Mouse (Mus musculus): ENCODE measurements around the gene Mfsd2a. TPM values are rescaled to one million over a fixed set of nuclear protein-coding genes. Genes with fewer than 3 reads are reported as not detected.
A peak's percentile ranks its signal among the peaks of the same experiment; 100 is the strongest.

Gene Mfsd2a
- polyA plus RNA-seq, 1 experiment from 2014 or later: 16.0 TPM

DNA sequence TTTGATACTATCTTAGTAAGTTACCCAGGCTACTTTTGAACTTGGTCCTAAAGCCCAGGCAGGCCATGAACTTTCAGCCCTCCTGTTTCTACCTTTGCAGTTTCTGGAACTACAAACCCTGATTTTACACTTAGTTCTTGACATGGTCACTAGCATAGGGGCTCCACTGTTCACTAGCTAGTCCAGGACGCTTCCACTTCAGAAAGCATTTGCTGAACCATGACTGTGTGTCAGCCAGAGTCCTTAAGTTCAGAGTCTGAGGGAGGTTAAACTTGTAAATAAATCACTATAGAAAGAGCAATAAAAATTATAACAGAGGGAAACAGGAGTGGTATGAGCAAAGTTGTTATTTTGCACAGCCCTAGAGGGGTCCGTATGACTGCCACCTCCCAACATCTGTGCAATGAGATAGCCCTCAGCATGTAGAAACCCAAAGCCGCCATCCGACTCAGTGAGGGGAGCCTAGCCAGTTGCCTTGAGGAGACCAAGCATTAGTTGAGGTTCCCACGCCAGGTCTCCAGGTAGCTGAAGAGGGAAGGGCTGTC, 14.1 kb upstream of the Mfsd2a start:
- Histone ChIP-seq H3K27me3 (no peaks in the 10 kb centered on the region), H3K4me2 (no peak overlapping the region), H3K27ac (no peak overlapping the region), H3K4me3 (no peak overlapping the region), H3K36me3 (no peaks in the 10 kb centered on the region), H3K9me3 (no peaks in the 10 kb centered on the region), H3K9ac (no peak overlapping the region), H3K4me1 (no peaks in the 10 kb centered on the region)
- no peak for ATAC-seq (ENCODE audit: insufficient number of reproducible peaks, low FRiP score, low TSS enrichment, low read depth)
- WGBS: 69% methylated on average over 5 of the region's 5 CpGs

DNA sequence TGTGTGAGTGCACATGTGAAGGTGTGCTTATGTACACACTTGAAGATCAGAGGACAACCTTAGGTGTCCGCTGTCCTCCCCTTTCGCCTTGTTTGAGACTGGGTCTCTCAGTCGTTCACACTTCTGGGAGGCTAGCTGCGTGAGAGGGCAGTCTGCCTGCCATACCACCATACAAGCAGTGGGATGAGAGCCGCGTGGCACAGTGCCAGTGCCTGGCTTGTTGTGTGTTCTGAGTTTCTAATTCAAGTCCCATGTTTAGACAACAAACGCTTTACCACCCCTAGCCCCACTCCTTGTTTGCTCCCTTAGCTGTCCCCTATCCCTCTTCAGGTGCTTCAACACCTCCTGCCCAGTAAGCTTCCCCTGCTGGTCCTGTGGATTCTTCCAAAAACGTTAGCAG, 11.1 kb upstream of the Mfsd2a start:
- no peak overlapping the region for H3K27ac ChIP-seq
- H3K36me3 ChIP-seq: no peaks in the 10 kb centered on the region
- no peaks in the 10 kb centered on the region for H3K27me3 ChIP-seq
- H3K9ac ChIP-seq: no peak overlapping the region
- no peaks in the 10 kb centered on the region for H3K9me3 ChIP-seq
- H3K4me3 ChIP-seq: no peak overlapping the region
- no peak overlapping the region for H3K4me2 ChIP-seq
- no peak for ATAC-seq (ENCODE audit: insufficient number of reproducible peaks, low FRiP score, low TSS enrichment, low read depth)
- WGBS: 67% methylated on average over 8 of the region's 8 CpGs
- no peaks in the 10 kb centered on the region for H3K4me1 ChIP-seq

DNA sequence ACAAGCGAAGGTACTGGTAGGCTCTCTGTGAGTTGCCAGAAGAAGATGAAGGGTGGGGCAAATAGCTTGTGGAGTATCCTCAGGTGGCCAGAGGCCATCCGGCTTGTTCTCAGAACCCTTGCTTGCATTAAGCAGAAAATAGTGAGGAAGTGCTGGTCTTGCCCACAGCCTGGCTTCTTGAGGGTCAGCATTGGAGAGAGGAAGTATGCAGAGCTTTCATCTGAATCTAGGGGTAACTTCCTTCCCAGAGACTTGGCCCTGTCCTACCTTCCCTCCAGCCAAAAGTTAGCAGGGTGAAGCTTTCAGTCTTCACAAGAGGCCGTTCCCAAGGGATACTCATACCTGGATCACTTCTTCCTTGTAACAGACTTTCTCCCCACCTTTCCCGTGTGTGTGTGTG, 10.7 kb upstream of the Mfsd2a start:
- no peak overlapping the region for H3K4me3 ChIP-seq
- no peak overlapping the region for H3K9ac ChIP-seq
- WGBS: 76% methylated on average over 4 of the region's 4 CpGs
- H3K9me3 ChIP-seq: no peaks in the 10 kb centered on the region
- ATAC-seq (ENCODE audit: insufficient number of reproducible peaks, low FRiP score, low TSS enrichment, low read depth): no peak
- no peaks in the 10 kb centered on the region for H3K36me3 ChIP-seq
- H3K4me1 ChIP-seq: no peaks in the 10 kb centered on the region
- H3K27me3 ChIP-seq: no peaks in the 10 kb centered on the region
- no peak overlapping the region for H3K4me2 ChIP-seq
- no peak overlapping the region for H3K27ac ChIP-seq

DNA sequence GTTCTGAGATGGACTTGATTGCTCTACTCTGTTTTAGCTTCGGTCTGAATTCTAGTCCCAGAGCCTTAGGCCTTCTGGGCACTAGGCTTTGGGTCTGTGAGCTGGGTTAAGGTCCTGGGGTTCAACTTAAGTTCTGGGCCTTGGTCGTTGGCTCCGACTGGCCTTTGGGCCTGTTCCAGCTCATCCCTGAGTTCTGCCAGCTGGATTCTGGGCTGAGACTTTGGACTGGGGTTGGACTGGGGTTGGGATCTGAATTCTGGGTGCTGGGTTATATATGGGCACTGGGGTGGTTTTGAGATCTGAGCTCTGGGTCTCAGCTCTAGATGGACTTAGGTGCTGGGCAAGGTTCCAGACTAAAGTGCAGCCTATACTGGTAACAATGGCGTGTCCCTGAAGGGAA, 10.2 kb upstream of the Mfsd2a start:
- Histone ChIP-seq H3K27ac (no peak overlapping the region; the same call in 1 of the 2 replicates), H3K27me3 (no peaks in the 10 kb centered on the region), H3K36me3 (no peaks in the 10 kb centered on the region), H3K4me2 (no peak overlapping the region), H3K4me3 (no peak overlapping the region), H3K4me1 (no peaks in the 10 kb centered on the region), H3K9me3 (no peaks in the 10 kb centered on the region), H3K9ac (no peak overlapping the region)
- no peak for ATAC-seq (ENCODE audit: insufficient number of reproducible peaks, low FRiP score, low TSS enrichment, low read depth)
- WGBS: 75% methylated on average over 4 of the region's 4 CpGs

DNA sequence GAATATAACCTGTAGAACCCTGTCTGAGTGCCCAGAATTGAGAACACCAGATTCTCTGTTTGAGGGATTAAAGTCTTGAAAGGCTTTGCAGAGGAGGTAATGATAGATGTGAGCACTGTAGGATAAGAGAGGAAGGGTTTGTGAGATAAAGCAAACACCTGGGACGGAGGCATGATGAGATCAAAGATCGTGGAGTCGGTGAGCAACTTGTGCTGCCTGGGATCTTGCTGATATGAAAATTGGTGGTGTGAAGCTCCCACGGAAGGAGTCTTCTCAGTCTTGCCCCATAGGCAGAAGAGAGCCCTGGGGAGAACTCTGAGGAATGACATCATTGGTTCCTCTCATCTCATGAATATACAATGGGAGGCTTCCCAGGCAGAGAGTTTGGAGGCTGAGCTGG, 7.1 kb upstream of the Mfsd2a start:
- ATAC-seq (ENCODE audit: insufficient number of reproducible peaks, low FRiP score, low TSS enrichment, low read depth): no peak
- no peak overlapping the region for H3K4me3 ChIP-seq
- H3K4me2 ChIP-seq: no peak overlapping the region
- H3K9ac ChIP-seq: no peak overlapping the region
- no peaks in the 10 kb centered on the region for H3K36me3 ChIP-seq
- 70% methylated on average over 4 of the region's 4 CpGs for WGBS
- H3K27me3 ChIP-seq: no peaks in the 10 kb centered on the region
- no peak overlapping the region for H3K27ac ChIP-seq
- no peaks in the 10 kb centered on the region for H3K9me3 ChIP-seq
- H3K4me1 ChIP-seq: no peaks in the 10 kb centered on the region

DNA sequence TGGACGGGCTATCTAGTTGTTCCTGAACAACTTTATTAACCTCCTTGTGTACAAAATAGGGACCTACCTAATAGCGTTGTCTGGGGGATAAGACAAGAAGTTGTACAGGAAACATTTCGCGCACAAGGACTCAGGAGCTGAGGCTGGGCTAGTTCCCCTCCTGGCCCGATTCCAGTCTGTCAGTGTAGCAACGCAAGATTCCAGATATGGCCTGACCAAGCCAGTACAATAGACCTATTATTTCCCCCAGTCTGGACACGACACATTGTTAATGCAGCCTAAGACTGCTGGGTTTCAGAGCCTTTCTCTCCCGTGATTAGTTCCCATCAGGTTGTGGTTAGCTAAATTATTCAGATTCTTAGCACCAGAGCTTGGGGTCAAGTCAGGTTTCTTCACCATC, 1.8 kb upstream of the Mfsd2a start:
- no peaks in the 10 kb centered on the region for H3K9me3 ChIP-seq
- ATAC-seq (ENCODE audit: insufficient number of reproducible peaks, low FRiP score, low TSS enrichment, low read depth): no peak
- no peak overlapping the region for H3K9ac ChIP-seq
- H3K4me1 ChIP-seq: peaks cover 43% of the 10 kb centered on the region
- H3K4me2 ChIP-seq: no peak overlapping the region
- no peaks in the 10 kb centered on the region for H3K36me3 ChIP-seq
- peaks cover 6% of the 10 kb centered on the region; the same call in 1 of the 2 replicates for H3K27me3 ChIP-seq
- no peak overlapping the region for H3K27ac ChIP-seq
- no peak overlapping the region for H3K4me3 ChIP-seq
- 50% methylated on average over 8 of the region's 8 CpGs for WGBS

DNA sequence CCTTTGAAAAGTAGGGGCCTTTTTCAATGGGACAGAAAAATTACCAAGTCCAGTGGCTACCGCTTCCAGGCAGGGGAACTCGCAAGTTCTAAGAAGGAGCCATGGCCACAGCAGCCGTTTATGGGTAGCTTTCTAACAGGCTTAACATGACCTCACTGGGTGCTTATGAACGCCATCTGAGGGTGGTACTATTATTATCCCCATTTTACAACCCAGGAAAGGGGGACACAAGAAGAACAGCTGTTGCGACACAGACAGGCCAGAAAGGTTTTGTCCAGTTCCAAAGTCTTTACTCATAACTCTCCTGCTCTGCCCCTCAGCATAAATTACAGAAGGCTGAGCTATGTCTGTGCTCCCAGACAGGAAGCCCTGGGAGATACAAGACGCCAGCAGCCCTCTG, 601 bp upstream of the Mfsd2a start:
- Histone ChIP-seq H3K4me2 (peak overlapping the region; percentile 99), H3K27ac (no peak overlapping the region), H3K4me1 (peaks cover 43% of the 10 kb centered on the region), H3K36me3 (no peaks in the 10 kb centered on the region), H3K4me3 (peak overlapping the region; percentile 53), H3K9me3 (no peaks in the 10 kb centered on the region), H3K27me3 (peaks cover 6% of the 10 kb centered on the region; the same call in 1 of the 2 replicates), H3K9ac (no peak overlapping the region)
- no peak for ATAC-seq (ENCODE audit: insufficient number of reproducible peaks, low FRiP score, low TSS enrichment, low read depth)
- WGBS: 36% methylated on average over 6 of the region's 6 CpGs

DNA sequence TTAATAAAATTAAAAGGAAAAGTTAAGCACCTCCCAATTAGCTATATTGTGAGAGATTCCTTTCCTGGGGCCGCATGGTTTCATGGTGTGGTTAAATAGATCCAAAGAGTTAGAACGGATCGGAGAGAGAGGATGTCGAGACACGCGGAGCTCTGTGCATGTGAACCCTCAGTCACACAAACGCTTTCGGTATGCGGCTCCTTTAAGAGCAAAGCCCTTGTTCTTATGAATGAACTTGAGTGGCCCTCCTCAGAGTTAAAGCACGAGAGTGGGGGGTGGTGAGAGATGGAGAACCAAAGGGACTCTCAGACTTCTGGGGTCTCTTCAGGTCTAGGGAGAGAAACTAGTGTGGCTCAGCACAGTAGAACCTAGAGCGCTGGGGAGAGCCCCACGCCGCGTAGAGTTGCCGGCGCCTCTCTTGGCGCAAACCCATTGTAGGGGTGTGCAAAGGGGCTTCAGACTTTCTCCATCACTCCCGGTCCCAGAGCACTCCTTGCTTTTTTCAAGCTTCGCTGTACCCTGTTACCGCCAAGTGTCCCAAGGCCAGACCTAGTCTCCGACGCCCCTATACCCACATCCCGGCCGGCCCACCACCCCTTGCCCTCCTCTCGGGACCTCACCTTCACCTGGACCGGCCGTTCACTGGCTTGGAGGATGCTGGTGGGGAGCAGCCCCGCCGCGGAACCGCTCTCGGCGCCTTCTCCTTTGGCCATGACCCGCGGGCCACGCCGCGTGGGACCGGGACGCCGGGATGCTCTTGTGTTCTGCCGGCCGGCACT, 478 bp downstream of the Mfsd2a start:
- H3K4me1 ChIP-seq: peaks cover 47% of the 10 kb centered on the region
- peak overlapping the region; percentile 53 for H3K4me3 ChIP-seq
- H3K27ac ChIP-seq: peak overlapping the region; percentile 74
- peak overlapping the region; percentile 48 for H3K9ac ChIP-seq
- H3K27me3 ChIP-seq: peaks cover 6% of the 10 kb centered on the region; the same call in 1 of the 2 replicates
- peak; percentile 36; the same call in 1 of the 2 replicates for ATAC-seq (ENCODE audit: insufficient number of reproducible peaks, low FRiP score, low TSS enrichment, low read depth)
- H3K36me3 ChIP-seq: no peaks in the 10 kb centered on the region
- H3K4me2 ChIP-seq: peak overlapping the region; percentile 99
- H3K9me3 ChIP-seq: no peaks in the 10 kb centered on the region
- WGBS: under 1% methylated on average over 43 of the region's 43 CpGs

DNA sequence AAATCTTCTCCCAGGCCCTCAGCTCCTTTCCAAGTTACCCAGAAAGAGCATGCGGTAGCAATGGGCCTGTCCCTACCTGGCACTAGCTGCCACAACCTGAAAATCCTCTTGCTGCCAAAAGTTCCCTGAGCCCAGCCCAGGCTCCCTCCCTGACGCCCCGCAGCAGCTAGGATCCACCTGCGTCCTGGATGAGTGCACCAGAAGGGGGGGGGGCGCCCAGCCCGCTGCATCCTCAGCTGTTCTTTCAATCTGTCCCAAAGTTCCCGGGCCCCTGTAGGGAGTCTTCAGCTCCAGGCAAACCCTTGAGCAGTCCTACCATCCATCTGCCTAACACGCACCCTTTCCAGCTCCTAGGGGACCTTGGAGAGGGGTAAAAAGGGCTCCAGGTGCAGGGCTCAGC, 1.2 kb downstream of the Mfsd2a start:
- Histone ChIP-seq H3K9ac (peak overlapping the region; percentile 48; the same call in 1 of the 2 replicates), H3K4me2 (peak overlapping the region; percentile 99), H3K27me3 (peaks cover 6% of the 10 kb centered on the region; the same call in 1 of the 2 replicates), H3K4me3 (peak overlapping the region; percentile 53), H3K4me1 (peaks cover 54% of the 10 kb centered on the region), H3K27ac (peak overlapping the region; percentile 74), H3K9me3 (no peaks in the 10 kb centered on the region), H3K36me3 (no peaks in the 10 kb centered on the region)
- ATAC-seq (ENCODE audit: insufficient number of reproducible peaks, low FRiP score, low TSS enrichment, low read depth): no peak
- 4% methylated on average over 8 of the region's 8 CpGs for WGBS

DNA sequence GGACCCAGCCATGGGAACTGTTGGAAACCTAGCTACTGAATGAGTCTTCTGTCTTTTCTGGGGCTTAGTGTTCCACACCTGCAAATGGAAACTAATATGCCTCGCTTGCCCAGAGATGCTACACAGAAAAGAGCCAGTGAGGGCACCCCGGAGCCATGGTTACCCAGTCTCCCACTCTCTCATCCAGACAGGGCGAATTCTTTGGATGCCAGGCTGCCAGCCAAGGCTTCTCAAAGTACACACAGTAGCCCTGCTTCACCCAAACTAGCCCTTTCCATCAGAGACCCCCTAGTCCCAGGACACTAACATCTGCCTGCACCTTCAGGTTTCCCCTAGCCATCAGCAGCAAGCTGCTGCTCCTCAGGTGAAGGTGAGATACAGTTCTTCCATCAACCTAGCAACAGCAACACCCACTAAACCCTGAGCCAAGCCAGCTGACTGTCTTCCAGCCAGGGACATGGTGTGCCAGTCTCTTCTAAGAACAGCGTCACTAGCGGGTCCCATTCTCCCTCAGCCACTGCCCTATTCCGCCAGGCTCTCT, 2.4 kb downstream of the Mfsd2a start:
- Histone ChIP-seq H3K27ac (no peak overlapping the region), H3K9me3 (no peaks in the 10 kb centered on the region), H3K4me3 (no peak overlapping the region), H3K9ac (no peak overlapping the region), H3K4me1 (peaks cover 58% of the 10 kb centered on the region), H3K36me3 (no peaks in the 10 kb centered on the region), H3K4me2 (peak overlapping the region; percentile 99; the same call in 1 of the 2 replicates), H3K27me3 (peaks cover 6% of the 10 kb centered on the region; the same call in 1 of the 2 replicates)
- no peak for ATAC-seq (ENCODE audit: insufficient number of reproducible peaks, low FRiP score, low TSS enrichment, low read depth)
- WGBS: 67% methylated on average over 6 of the region's 6 CpGs

DNA sequence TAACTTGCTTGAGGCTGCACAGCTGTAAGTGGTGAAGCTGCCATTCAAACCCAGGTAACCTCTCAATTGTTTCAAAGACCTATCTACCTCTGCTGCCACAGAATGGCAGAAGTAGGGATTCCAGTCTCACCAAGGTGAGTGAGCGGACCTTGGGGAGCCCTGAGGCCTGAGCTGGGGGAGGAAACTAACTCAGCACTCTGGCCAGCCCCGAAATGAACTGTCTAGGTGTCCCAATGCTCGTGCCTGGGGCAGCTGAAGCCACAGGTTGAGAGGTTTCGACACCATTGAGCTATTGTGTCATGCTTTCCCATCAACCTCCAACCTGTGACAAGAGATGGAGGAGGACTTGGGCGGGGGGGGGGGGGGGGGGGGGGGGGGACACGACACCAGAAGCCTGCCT, 4.7 kb downstream of the Mfsd2a start:
- H3K27ac ChIP-seq: no peak overlapping the region
- H3K4me2 ChIP-seq: no peak overlapping the region
- 79% methylated on average over 5 of the region's 6 CpGs for WGBS
- H3K4me1 ChIP-seq: peaks cover 48% of the 10 kb centered on the region
- no peaks in the 10 kb centered on the region for H3K27me3 ChIP-seq
- H3K36me3 ChIP-seq: peaks cover 5% of the 10 kb centered on the region; the same call in 1 of the 2 replicates
- no peak overlapping the region for H3K9ac ChIP-seq
- H3K9me3 ChIP-seq: no peaks in the 10 kb centered on the region
- H3K4me3 ChIP-seq: no peak overlapping the region
- ATAC-seq (ENCODE audit: insufficient number of reproducible peaks, low FRiP score, low TSS enrichment, low read depth): no peak

DNA sequence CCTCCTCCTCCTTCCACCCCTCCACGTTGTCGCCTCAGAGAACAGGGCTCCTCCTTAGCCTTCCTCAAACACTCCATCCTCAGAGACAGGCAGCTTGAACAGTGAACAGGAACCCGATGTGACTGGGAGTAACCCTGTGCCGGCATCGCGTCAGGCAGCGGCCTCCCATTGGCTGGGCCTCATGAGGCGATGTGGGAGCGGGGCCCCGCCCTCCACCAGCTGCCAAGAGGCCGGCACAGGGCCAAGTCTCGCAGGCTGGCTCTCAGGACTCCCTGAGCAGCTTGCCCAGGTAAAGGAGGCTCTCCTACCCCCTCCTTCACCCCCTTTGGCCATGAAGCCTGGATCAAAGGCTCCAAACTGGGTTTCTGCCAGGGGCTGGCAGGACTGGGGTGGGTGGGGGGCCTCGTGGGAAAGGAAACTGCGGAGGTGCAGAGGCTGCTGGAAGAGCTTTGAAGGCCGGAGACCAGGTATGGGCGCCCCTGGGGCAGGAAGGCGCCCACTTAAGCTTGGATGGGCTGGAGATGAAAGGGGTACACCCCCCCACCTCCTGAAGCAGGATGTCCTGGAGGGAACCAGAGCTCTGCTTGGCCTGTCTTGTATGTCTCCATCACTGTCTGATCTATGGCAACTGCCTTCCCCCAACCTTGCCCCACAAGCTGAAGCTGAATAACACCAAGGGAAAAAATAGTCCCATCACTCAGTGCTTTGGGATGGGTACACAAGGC, 5.4 kb downstream of the Mfsd2a start:
- H3K36me3 ChIP-seq: peaks cover 12% of the 10 kb centered on the region
- peak overlapping the region; percentile 25 for H3K4me3 ChIP-seq
- H3K9me3 ChIP-seq: no peaks in the 10 kb centered on the region
- peak overlapping the region; percentile 45 for H3K4me2 ChIP-seq
- peaks cover 41% of the 10 kb centered on the region for H3K4me1 ChIP-seq
- peak overlapping the region; percentile 77 for H3K27ac ChIP-seq
- no peaks in the 10 kb centered on the region for H3K27me3 ChIP-seq
- peak; percentile 87 for ATAC-seq (ENCODE audit: insufficient number of reproducible peaks, low FRiP score, low TSS enrichment, low read depth)
- H3K9ac ChIP-seq: no peak overlapping the region
- 5% methylated on average over 17 of the region's 17 CpGs for WGBS
